Mouse (Mus musculus) testis, adult 2 months (tissue): Measurements from ENCODE around the gene Socs7.

Experiments used
- CTCF ChIP-seq: fragments of 200-500 bp; IDR thresholded peaks from 2 replicates; pipeline ENCODE4 v1.5.1; 2012; ENCODE audit warnings: low read depth, mild to moderate bottlenecking, inconsistent platforms, low read length, moderate library complexity; ENCODE audit not compliant: control insufficient read depth, insufficient read depth, insufficient replicate concordance
- POLR2A ChIP-seq: fragments of 200-500 bp; IDR thresholded peaks from 2 replicates; pipeline ENCODE4 v1.6.1; 2012; ENCODE audit warnings: low read depth, mild to moderate bottlenecking, inconsistent platforms, low read length, moderate library complexity; ENCODE audit not compliant: control insufficient read depth

- no peak for TF ChIP-seq CTCF
- TF ChIP-seq POLR2A = no peak
Observed at GRCm38 (mm10) chr11:97380036-97380435, 17.7 kb downstream of the Socs7 start.
